Mouse (Mus musculus) neural tube, embryonic 14.5 days (tissue): ENCODE results near the gene Cyp2w1. TPM values are rescaled to one million over a fixed set of nuclear protein-coding genes. Genes with fewer than 3 reads are reported as not detected.

ENCODE experiments used
- ATAC-seq: fragments of 200-750 bp; cut with Nextera tagmentation; 2 replicates; pipeline ENCODE4 v1.8.0; 2017; ENCODE audit warnings: low read depth, mild to moderate bottlenecking, moderate TSS enrichment, moderate library complexity
- H3K27ac ChIP-seq: fragments of 300-500 bp; sonication (generic); 2 replicates; pipeline ENCODE4 v1.5.1; 2014; ENCODE audit warnings: low read depth, mild to moderate bottlenecking, control low read depth, low read length, moderate library complexity, mixed read lengths
- H3K27me3 ChIP-seq: fragments of 300-500 bp; sonication (generic); 2 replicates; pipeline ENCODE4 v1.6.1; 2014; ENCODE audit warnings: low read length; ENCODE audit not compliant: control insufficient read depth, insufficient read depth
- H3K36me3 ChIP-seq: fragments of 300-500 bp; sonication (generic); 2 replicates; pipeline ENCODE4 v1.6.1; 2014; ENCODE audit warnings: low read length, mixed read lengths; ENCODE audit not compliant: control insufficient read depth, insufficient read depth
- H3K4me1 ChIP-seq: fragments of 300-500 bp; sonication (generic); 2 replicates; pipeline ENCODE4 v1.6.1; 2014; ENCODE audit warnings: low read length; ENCODE audit not compliant: control insufficient read depth, insufficient read depth
- H3K4me2 ChIP-seq: fragments of 300-500 bp; sonication (generic); 2 replicates; pipeline ENCODE4 v1.6.1; 2014; ENCODE audit warnings: mild to moderate bottlenecking, low read depth, low read length, control low read depth
- H3K4me3 ChIP-seq: fragments of 300-500 bp; sonication (generic); 2 replicates; pipeline ENCODE4 v1.5.1; 2014; ENCODE audit warnings: low read depth, low read length, control low read depth, mixed read lengths
- H3K9ac ChIP-seq: fragments of 300-500 bp; sonication (generic); replicated peaks from 2 replicates; pipeline ENCODE4 v1.6.1; 2014; ENCODE audit warnings: low read depth, mild to moderate bottlenecking, control low read depth, low read length, mixed read lengths
- H3K9me3 ChIP-seq: fragments of 300-500 bp; sonication (generic); 2 replicates; pipeline ENCODE4 v1.6.1; 2016; ENCODE audit warnings: low read length; ENCODE audit not compliant: control insufficient read depth
- WGBS: fragments of 180-500 bp; shearing (Covaris S2); extraction: QIAGEN DNeasy Blood & Tissue Kit; methylation state at CpG from one replicate; pipeline ENCODE4 v1.1.7; 2014; 5-methylcytosine and 5-hydroxymethylcytosine counted together
- polyA plus RNA-seq: library from polyadenylated mRNA; unstranded; fragments of >200 nt; fragmentation: Nextera tagmentation; extraction: Ambion mirVana; gene quantifications from 2 replicates; pipeline ENCODE4 v1.2.1, GENCODE M21; 2014

Cyp2w1 gene
- polyA plus RNA-seq, 1 experiment from 2014 or later = not detected

DNA sequence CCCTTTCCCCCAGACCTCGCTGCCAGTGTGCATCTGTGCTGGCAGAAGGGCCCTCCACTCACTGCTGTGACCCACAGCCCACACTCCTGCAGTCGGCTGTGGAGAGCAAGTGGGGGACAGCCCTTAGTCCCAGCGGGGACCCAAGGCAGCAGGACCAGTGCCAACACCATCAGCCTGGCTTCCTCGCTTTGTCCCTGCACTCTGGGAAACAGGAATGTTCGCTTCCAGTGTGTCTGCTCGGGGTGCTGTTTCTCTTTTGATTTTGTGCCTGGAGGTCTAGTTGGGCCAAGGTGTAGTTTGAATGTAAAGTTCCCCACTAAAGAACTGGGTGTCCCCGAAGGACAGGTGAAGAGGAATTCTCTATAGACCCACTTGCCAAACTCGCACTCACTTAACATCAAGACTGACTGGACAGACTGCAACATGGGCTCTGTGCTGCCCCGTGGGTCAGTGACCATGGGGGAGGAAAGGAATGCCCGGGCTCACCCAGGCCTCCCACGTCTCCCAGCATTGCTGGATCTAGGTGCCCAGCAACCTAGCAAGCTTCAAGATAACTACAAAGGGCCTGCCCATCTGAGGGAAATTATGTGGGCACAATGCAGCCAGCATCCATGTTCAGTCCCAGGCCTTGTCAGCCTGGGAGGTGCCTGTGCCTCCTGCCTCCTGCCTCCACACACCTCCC lies 39.0 kb downstream of the Cyp2w1 start:
- Histone ChIP-seq H3K4me3 (no peak overlapping the region), H3K27ac (peak overlapping the region; percentile 39; the same call in 1 of the 2 replicates), H3K9ac (no peak overlapping the region), H3K36me3 (no peaks in the 10 kb centered on the region), H3K9me3 (no peaks in the 10 kb centered on the region), H3K4me1 (peaks cover 17% of the 10 kb centered on the region), H3K27me3 (no peaks in the 10 kb centered on the region), H3K4me2 (no peak overlapping the region)
- no peak for ATAC-seq
- 74% methylated on average over 11 of the region's 11 CpGs for WGBS

DNA sequence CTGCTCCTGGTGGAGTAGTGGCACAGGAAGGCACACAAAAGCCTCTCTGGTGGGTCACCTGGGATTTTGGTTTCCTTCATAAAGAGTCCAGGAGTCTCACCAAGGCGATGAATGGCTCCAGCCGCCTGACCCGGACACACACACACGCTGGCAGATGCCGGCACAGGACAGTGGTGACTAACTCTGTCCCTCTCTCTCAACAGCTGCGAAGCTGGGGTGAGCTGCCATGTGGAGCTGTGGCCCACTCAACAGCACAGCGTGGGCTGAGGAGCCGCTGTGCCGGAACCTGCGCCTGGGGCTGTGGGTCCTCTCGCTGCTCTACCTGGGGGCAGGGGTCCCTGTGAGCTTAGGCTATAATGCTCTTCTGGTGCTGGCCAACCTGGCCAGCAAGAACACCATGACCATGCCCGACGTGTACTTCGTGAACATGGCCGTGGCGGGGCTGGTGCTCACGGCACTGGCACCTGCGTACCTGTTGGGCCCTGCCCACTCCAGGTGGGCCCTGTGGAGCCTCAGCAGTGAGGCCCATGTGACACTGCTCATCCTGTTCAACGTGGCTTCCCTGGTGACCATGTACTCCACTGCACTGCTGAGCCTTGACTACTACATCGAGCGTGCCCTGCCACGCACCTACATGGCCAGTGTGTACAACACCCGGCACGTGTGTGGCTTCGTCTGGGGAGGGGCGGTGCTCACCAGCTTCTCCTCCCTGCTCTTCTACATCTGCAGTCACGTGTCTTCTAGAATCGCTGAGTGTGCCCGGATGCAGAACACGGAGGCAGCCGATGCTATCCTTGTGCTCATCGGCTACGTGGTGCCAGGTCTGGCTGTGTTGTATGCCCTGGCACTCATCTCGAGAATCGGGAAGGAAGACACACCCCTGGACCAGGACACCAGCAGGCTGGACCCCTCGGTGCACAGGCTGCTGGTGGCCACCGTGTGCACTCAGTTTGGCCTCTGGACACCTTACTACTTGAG lies 40.1 kb downstream of the Cyp2w1 start:
- ATAC-seq = no peak
- Histone ChIP-seq H3K4me1 (peaks cover 17% of the 10 kb centered on the region), H3K27ac (no peak overlapping the region), H3K36me3 (no peaks in the 10 kb centered on the region), H3K9me3 (no peaks in the 10 kb centered on the region), H3K4me3 (no peak overlapping the region), H3K4me2 (no peak overlapping the region), H3K27me3 (no peaks in the 10 kb centered on the region), H3K9ac (no peak overlapping the region)
- WGBS = 96% methylated on average over 37 of the region's 37 CpGs

DNA sequence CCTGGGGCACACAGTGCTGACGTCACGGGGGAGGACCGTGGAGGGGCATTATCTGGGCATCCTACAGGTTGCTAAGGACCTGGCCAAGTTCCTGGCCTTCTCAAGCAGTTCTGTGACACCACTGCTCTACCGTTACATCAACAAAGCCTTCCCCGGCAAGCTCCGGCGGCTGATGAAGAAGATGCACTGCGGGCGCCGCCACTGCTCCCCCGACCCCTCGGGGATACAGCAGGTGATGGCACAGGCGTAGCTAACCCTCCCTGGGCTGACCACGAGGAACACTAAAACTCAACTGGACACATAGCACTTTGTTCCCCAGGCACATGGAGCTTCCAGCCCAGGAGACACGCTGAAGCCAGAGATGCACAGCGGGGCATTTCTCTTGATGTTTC lies 40.8 kb downstream of the Cyp2w1 start:
- Histone ChIP-seq H3K4me1 (peaks cover 12% of the 10 kb centered on the region), H3K36me3 (no peaks in the 10 kb centered on the region), H3K9ac (no peak overlapping the region), H3K27ac (no peak overlapping the region), H3K27me3 (no peaks in the 10 kb centered on the region), H3K4me2 (no peak overlapping the region), H3K9me3 (no peaks in the 10 kb centered on the region), H3K4me3 (no peak overlapping the region)
- no peak for ATAC-seq
- WGBS = 88% methylated on average over 16 of the region's 16 CpGs

DNA sequence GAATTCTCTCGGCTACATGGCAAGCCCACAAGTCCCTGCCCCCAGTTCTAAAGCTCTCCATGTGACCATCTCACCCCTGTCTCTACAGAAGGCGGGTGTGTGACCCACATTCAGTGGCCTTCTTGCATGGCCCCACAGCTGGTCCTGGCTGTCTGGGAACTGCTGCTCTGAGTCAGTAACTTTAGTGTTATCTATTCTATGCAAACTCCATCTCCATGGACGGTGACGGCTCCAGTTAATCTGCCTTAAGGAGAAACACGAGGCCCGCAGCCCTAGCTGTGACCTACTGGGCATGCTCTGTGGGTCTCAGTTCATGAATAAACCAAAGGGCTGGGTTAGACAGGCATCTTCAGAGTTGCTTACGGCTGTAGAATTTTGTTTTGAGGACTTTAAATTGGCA lies 42.0 kb downstream of the Cyp2w1 start:
- 80% methylated on average over 7 of the region's 7 CpGs for WGBS
- Histone ChIP-seq H3K4me1 (0 out of 2 replicates have a peak, but pooled peaks cover 4% of the 10 kb centered on the region), H3K4me2 (no peak overlapping the region), H3K4me3 (no peak overlapping the region), H3K9me3 (no peaks in the 10 kb centered on the region), H3K27me3 (no peaks in the 10 kb centered on the region), H3K9ac (no peak overlapping the region), H3K27ac (no peak overlapping the region), H3K36me3 (no peaks in the 10 kb centered on the region)
- ATAC-seq = no peak

DNA sequence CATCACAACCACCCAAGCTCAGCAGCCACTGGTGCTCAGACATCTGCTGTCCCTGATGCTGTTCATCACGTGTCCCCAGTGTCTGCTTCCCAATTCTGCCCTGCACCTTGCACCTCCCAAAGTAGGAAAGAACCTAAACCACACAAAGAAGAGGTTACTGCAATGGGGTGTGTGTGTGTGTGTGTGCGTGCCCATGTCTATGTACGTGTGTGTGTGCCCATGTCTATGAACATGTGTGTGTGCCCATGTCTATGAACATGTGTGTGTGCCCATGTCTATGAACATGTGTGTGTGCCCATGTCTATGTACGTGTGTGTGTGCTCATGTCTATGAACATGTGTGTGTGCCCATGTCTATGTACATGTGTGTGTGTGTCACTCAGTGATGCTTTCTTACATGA lies 43.1 kb downstream of the Cyp2w1 start:
- Histone ChIP-seq H3K9ac (no peak overlapping the region), H3K27me3 (no peaks in the 10 kb centered on the region), H3K27ac (no peak overlapping the region), H3K36me3 (no peaks in the 10 kb centered on the region), H3K9me3 (no peaks in the 10 kb centered on the region), H3K4me2 (no peak overlapping the region), H3K4me1 (0 out of 2 replicates have a peak, but pooled peaks cover 4% of the 10 kb centered on the region), H3K4me3 (no peak overlapping the region)
- WGBS = 91% methylated on average over 4 of the region's 4 CpGs
- no peak for ATAC-seq

DNA sequence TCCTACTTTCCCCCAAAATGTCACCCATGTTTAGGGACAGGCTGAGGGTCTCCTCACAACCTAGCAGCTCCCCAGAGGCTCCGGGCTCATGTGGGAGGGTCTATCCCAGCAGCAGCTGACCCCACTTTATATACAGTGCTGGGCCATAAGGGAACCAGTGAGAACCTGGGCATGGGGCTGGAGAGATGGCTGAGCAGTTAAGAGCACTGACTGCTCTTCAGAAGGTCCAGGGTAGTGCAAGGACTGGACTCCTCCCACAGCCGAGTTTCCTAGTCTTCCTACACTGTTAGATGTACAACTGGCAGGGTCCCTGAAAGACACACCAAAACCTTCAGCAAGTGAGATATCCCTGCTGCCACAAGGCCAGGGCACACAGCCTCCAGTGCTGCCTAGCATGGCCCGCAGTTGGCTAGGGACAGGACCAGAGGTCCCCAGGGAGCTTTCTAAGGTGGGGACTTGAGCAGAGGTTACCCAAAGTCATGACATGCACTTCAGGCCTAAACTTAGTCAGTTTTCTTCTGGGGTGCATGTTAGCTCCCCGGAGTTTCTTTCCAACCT lies 45.0 kb downstream of the Cyp2w1 start:
- Histone ChIP-seq H3K4me3 (no peak overlapping the region), H3K9me3 (no peaks in the 10 kb centered on the region), H3K4me2 (no peak overlapping the region), H3K36me3 (no peaks in the 10 kb centered on the region), H3K27ac (no peak overlapping the region), H3K4me1 (no peaks in the 10 kb centered on the region), H3K27me3 (no peaks in the 10 kb centered on the region), H3K9ac (no peak overlapping the region)
- 87% methylated on average over 4 of the region's 4 CpGs for WGBS
- no peak for ATAC-seq

DNA sequence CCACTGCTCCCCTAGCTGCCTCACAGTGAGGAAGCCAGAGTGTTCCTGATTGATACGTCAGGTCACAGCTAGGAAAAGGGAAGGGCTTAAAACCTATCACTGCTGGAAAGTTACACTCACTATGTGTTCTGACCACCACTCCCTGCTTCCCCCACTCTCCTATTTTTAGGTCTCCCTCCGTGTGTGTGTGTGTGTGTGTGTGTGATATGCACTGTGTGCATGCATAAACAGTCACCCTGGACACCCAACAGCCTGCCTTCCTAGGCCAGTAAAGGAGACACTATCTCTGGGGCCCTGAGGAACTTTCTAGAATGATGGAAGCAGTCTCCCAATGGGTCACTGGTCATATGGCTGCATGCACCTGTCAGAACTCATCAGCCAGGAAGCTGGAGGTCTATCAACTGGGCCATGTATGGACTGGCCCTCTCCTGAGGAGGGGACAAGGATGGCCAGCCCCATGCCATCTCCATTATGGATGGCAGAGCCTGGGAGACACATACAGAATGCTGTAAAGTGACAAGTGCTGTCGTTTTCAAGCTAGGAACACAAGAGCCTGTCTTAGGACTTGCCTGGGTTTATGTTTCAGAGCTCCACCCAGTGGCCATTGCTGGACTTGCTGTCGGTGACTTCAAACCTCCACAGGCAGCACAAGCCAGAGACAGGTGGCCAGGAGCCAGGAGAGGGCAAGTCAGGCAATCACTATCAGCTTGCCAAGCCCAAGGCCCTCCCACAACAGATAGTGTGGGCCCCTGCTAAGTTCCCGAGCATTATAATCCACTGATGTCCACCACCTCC lies 45.7 kb downstream of the Cyp2w1 start:
- no peak overlapping the region for H3K4me2 ChIP-seq
- no peaks in the 10 kb centered on the region for H3K36me3 ChIP-seq
- H3K9ac ChIP-seq = no peak overlapping the region
- peak; percentile 76; the same call in 1 of the 2 replicates for ATAC-seq
- WGBS = 40% methylated on average over 5 of the region's 5 CpGs
- H3K27ac ChIP-seq = no peak overlapping the region
- no peak overlapping the region for H3K4me3 ChIP-seq
- no peaks in the 10 kb centered on the region for H3K4me1 ChIP-seq
- H3K9me3 ChIP-seq = no peaks in the 10 kb centered on the region
- no peaks in the 10 kb centered on the region for H3K27me3 ChIP-seq

DNA sequence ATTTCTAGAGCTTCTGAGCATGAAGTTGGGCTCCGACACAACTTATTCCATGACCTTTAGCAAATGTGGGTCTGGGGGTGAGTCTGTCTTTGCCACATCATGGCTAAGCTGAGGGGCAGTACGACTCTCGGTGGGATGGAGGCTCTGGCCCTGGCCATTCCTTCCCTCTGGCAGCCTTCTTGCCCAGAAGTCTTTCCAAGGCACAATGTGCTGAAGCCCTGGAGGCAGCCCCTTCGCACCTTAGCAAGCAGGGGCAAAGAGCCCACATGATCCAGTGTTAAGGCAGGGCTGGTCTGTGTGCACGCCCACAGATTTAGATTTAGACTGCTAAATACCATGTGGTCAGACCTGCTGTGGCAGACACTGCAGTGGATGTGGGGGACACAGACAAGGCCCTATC lies 46.4 kb downstream of the Cyp2w1 start:
- WGBS = 84% methylated on average over 5 of the region's 5 CpGs
- ATAC-seq = 0 out of 2 replicates have a peak, but pooled peaks have one; percentile 24
- no peaks in the 10 kb centered on the region for H3K36me3 ChIP-seq
- H3K9ac ChIP-seq = no peak overlapping the region
- no peak overlapping the region for H3K27ac ChIP-seq
- H3K9me3 ChIP-seq = no peaks in the 10 kb centered on the region
- H3K27me3 ChIP-seq = no peaks in the 10 kb centered on the region
- no peaks in the 10 kb centered on the region for H3K4me1 ChIP-seq
- no peak overlapping the region for H3K4me2 ChIP-seq
- no peak overlapping the region for H3K4me3 ChIP-seq
